Mouse (Mus musculus) kidney, embryonic 15.5 days (tissue): Measurements from ENCODE around the gene Ephx4. TPM values are rescaled to one million over a fixed set of nuclear protein-coding genes. Genes with fewer than 3 reads are reported as not detected.

ENCODE experiments used
- ATAC-seq: fragments of 200-750 bp; cut with Nextera tagmentation; replicated peaks from 2 replicates; pipeline ENCODE4 v1.8.0; 2017; ENCODE audit warnings: moderate TSS enrichment; ENCODE audit not compliant: low FRiP score
- H3K27ac ChIP-seq: fragments of 300-500 bp; sonication (generic); 2 replicates; pipeline ENCODE4 v1.5.1; 2015; ENCODE audit warnings: mild to moderate bottlenecking, inconsistent platforms
- H3K27me3 ChIP-seq: fragments of 300-500 bp; sonication (generic); 2 replicates; pipeline ENCODE4 v1.6.1; 2015; ENCODE audit warnings: inconsistent platforms
- H3K36me3 ChIP-seq: fragments of 300-500 bp; sonication (generic); 2 replicates; pipeline ENCODE4 v1.6.1; 2015; ENCODE audit warnings: inconsistent platforms
- H3K4me1 ChIP-seq: fragments of 300-500 bp; sonication (generic); 2 replicates; pipeline ENCODE4 v1.6.1; 2015; ENCODE audit warnings: inconsistent platforms
- H3K4me2 ChIP-seq: fragments of 300-500 bp; sonication (generic); 2 replicates; pipeline ENCODE4 v1.6.1; 2015; ENCODE audit warnings: moderate library complexity, mild to moderate bottlenecking, inconsistent platforms
- H3K4me3 ChIP-seq: fragments of 300-500 bp; sonication (generic); replicated peaks from 2 replicates; pipeline ENCODE4 v1.5.1; 2015; ENCODE audit warnings: mild to moderate bottlenecking, inconsistent platforms
- H3K9ac ChIP-seq: fragments of 300-500 bp; sonication (generic); 2 replicates; pipeline ENCODE4 v1.6.1; 2015; ENCODE audit warnings: mild to moderate bottlenecking, inconsistent platforms
- H3K9me3 ChIP-seq: fragments of 300-500 bp; sonication (generic); replicated peaks from 2 replicates; pipeline ENCODE4 v1.6.1; 2016; ENCODE audit warnings: inconsistent platforms
- WGBS: fragments of 180-500 bp; shearing (Covaris S2); methylation state at CpG from one replicate; pipeline ENCODE4 v1.1.7; 2015; ENCODE audit warnings: mixed read lengths; 5-methylcytosine and 5-hydroxymethylcytosine counted together
- polyA plus RNA-seq: library from polyadenylated mRNA; unstranded; fragments of >200 nt; fragmentation: Nextera tagmentation; extraction: Ambion mirVana; gene quantifications from 2 replicates; pipeline ENCODE4 v1.2.1, GENCODE M21; 2015

The Ephx4 gene
- polyA plus RNA-seq, 1 experiment from 2014 or later, result 1.7 TPM

- Histone ChIP-seq H3K27ac (0 out of 2 replicates have a peak overlapping the region, but pooled peaks have one; percentile 93), H3K4me1 (peaks cover 13% of the 10 kb centered on the region), H3K4me3 (no peak overlapping the region; the same call in 1 of the 2 replicates), H3K9ac (no peak overlapping the region), H3K4me2 (no peak overlapping the region), H3K36me3 (no peaks in the 10 kb centered on the region), H3K9me3 (no peaks in the 10 kb centered on the region), H3K27me3 (no peaks in the 10 kb centered on the region)
- 82% methylated on average over 6 of the region's 6 CpGs for WGBS
- ATAC-seq, result no peak
Observed at GRCm38 (mm10) chr5:107436587-107437209, 34.2 kb downstream of the Ephx4 start.

GRCm38 (mm10) chr5:107437464-107438281, 35.1 kb downstream of the Ephx4 start, which contains the start of gene Btbd8:
Gene Btbd8, plus strand, starts transcription at chr5:107437997.
- no peaks in the 10 kb centered on the region for H3K9me3 ChIP-seq
- H3K9ac ChIP-seq, result peak within 1 kb of the TSS; percentile 88
- peak; percentile 97 for ATAC-seq
- WGBS, result under 1% methylated on average over 51 of the region's 51 CpGs
- peaks cover 13% of the 10 kb centered on the region for H3K4me1 ChIP-seq
- peak within 1 kb of the TSS; percentile 93 for H3K27ac ChIP-seq
- H3K36me3 ChIP-seq, result no peaks in the 10 kb centered on the region
- H3K4me3 ChIP-seq, result peak within 1 kb of the TSS; percentile 84
- peak within 1 kb of the TSS; percentile 64 for H3K4me2 ChIP-seq
- H3K27me3 ChIP-seq, result no peaks in the 10 kb centered on the region

GRCm38 (mm10) chr5:107438353-107438752, 35.8 kb downstream of the Ephx4 start:
- 0 out of 2 replicates have a peak, but pooled peaks have one; percentile 3 for ATAC-seq
- Histone ChIP-seq H3K27me3 (no peaks in the 10 kb centered on the region), H3K4me1 (peaks cover 13% of the 10 kb centered on the region), H3K9ac (peak overlapping the region; percentile 88), H3K9me3 (no peaks in the 10 kb centered on the region), H3K27ac (peak overlapping the region; percentile 93), H3K4me3 (peak overlapping the region; percentile 84), H3K4me2 (peak overlapping the region; percentile 64), H3K36me3 (no peaks in the 10 kb centered on the region)
- WGBS, result 22% methylated on average over 7 of the region's 7 CpGs

- Histone ChIP-seq H3K4me1 (peaks cover 13% of the 10 kb centered on the region), H3K4me3 (no peak overlapping the region), H3K4me2 (no peak overlapping the region), H3K9me3 (no peaks in the 10 kb centered on the region), H3K9ac (no peak overlapping the region), H3K27ac (no peak overlapping the region), H3K27me3 (no peaks in the 10 kb centered on the region), H3K36me3 (no peaks in the 10 kb centered on the region)
- WGBS, result 79% methylated on average over 5 of the region's 5 CpGs
- no peak for ATAC-seq
Observed at GRCm38 (mm10) chr5:107441881-107442280, 39.3 kb downstream of the Ephx4 start.

GRCm38 (mm10) chr5:107444251-107444650, 41.7 kb downstream of the Ephx4 start:
- Histone ChIP-seq H3K27ac (no peak overlapping the region), H3K4me2 (no peak overlapping the region), H3K27me3 (no peaks in the 10 kb centered on the region), H3K4me3 (no peak overlapping the region), H3K4me1 (no peaks in the 10 kb centered on the region), H3K36me3 (no peaks in the 10 kb centered on the region), H3K9ac (no peak overlapping the region), H3K9me3 (no peaks in the 10 kb centered on the region)
- 91% methylated on average over 4 of the region's 4 CpGs for WGBS
- ATAC-seq, result no peak

GRCm38 (mm10) chr5:107447977-107448376, 45.4 kb downstream of the Ephx4 start:
- Histone ChIP-seq H3K27ac (no peak overlapping the region), H3K4me1 (no peaks in the 10 kb centered on the region), H3K36me3 (0 out of 2 replicates have a peak, but pooled peaks cover 4% of the 10 kb centered on the region), H3K9me3 (no peaks in the 10 kb centered on the region), H3K4me3 (no peak overlapping the region), H3K4me2 (no peak overlapping the region), H3K27me3 (no peaks in the 10 kb centered on the region), H3K9ac (no peak overlapping the region)
- 80% methylated on average over 4 of the region's 4 CpGs for WGBS
- ATAC-seq, result no peak

- Histone ChIP-seq H3K4me3 (no peak overlapping the region), H3K27me3 (no peaks in the 10 kb centered on the region), H3K27ac (no peak overlapping the region), H3K36me3 (0 out of 2 replicates have a peak, but pooled peaks cover 11% of the 10 kb centered on the region), H3K4me1 (no peaks in the 10 kb centered on the region), H3K9me3 (no peaks in the 10 kb centered on the region), H3K9ac (no peak overlapping the region), H3K4me2 (no peak overlapping the region)
- 89% methylated on average over 4 of the region's 4 CpGs for WGBS
- no peak for ATAC-seq
Observed at GRCm38 (mm10) chr5:107448784-107449183, 46.2 kb downstream of the Ephx4 start.

- 88% methylated on average over 5 of the region's 5 CpGs for WGBS
- ATAC-seq, result no peak
- no peak overlapping the region for H3K27ac ChIP-seq
Observed at GRCm38 (mm10) chr5:107449620-107450019, 47.1 kb downstream of the Ephx4 start.

GRCm38 (mm10) chr5:107450299-107450698, 47.8 kb downstream of the Ephx4 start:
- Histone ChIP-seq H3K27me3 (no peaks in the 10 kb centered on the region), H3K4me1 (no peaks in the 10 kb centered on the region), H3K9ac (no peak overlapping the region), H3K4me3 (no peak overlapping the region), H3K4me2 (no peak overlapping the region), H3K36me3 (0 out of 2 replicates have a peak, but pooled peaks cover 11% of the 10 kb centered on the region), H3K27ac (no peak overlapping the region), H3K9me3 (no peaks in the 10 kb centered on the region)
- no peak for ATAC-seq
- 95% methylated on average over 5 of the region's 5 CpGs for WGBS

More at GRCm38 (mm10) chr5:107449620-107450019, 47.1 kb downstream of the Ephx4 start:
- H3K27me3 ChIP-seq, result no peaks in the 10 kb centered on the region
- no peak overlapping the region for H3K4me3 ChIP-seq
- no peaks in the 10 kb centered on the region for H3K4me1 ChIP-seq
- no peak overlapping the region for H3K4me2 ChIP-seq
- H3K9me3 ChIP-seq, result no peaks in the 10 kb centered on the region
- H3K36me3 ChIP-seq, result 0 out of 2 replicates have a peak, but pooled peaks cover 11% of the 10 kb centered on the region
- H3K9ac ChIP-seq, result no peak overlapping the region

- no peak overlapping the region for H3K9ac ChIP-seq
- H3K27ac ChIP-seq, result no peak overlapping the region
- no peak overlapping the region for H3K4me3 ChIP-seq
- H3K9me3 ChIP-seq, result no peaks in the 10 kb centered on the region
- H3K27me3 ChIP-seq, result no peaks in the 10 kb centered on the region
- no peaks in the 10 kb centered on the region for H3K4me1 ChIP-seq
- 88% methylated on average over 4 of the region's 4 CpGs for WGBS
- no peaks in the 10 kb centered on the region for H3K36me3 ChIP-seq
- ATAC-seq, result no peak
- H3K4me2 ChIP-seq, result no peak overlapping the region
Observed at GRCm38 (mm10) chr5:107462147-107463076, 59.9 kb downstream of the Ephx4 start.

- Histone ChIP-seq H3K4me2 (no peak overlapping the region), H3K9me3 (no peaks in the 10 kb centered on the region), H3K27me3 (no peaks in the 10 kb centered on the region), H3K27ac (no peak overlapping the region), H3K9ac (no peak overlapping the region), H3K4me1 (no peaks in the 10 kb centered on the region), H3K36me3 (peaks cover 10% of the 10 kb centered on the region; the same call in 1 of the 2 replicates), H3K4me3 (no peak overlapping the region)
- ATAC-seq, result no peak
- 66% methylated on average over 5 of the region's 5 CpGs for WGBS
Observed at GRCm38 (mm10) chr5:107466501-107466900, 64.0 kb downstream of the Ephx4 start.
